In genomic region chr3:68467941-68468687, GRCm38 (mm10) we compare ENCODE assay signal across 8 mouse cellular contexts.
A peak's percentile ranks its signal among the peaks of the same experiment; 100 is the strongest.
DNase-seq lines count a peak whose midpoint lies in the region; ATAC-seq lines count a peak whose summit lies in the region.

No protein-coding gene starts in this region.

- peaks cover 11% of the 10 kb centered on the region for H3K27me3 ChIP-seq in megakaryocyte, embryonic 14.5 days (replicated peaks)

- ATAC-seq in megakaryocyte, adult 5-6 weeks (ENCODE audit: poor library complexity, severe bottlenecking), result no peak
- no peak for ATAC-seq in erythroblast, adult 5-6 weeks (replicated peaks; ENCODE audit: low FRiP score, poor library complexity, severe bottlenecking)

- DNase-seq in heart, postnatal 14 days, result peak; percentile 24 to 31
- DNase-seq in kidney, postnatal 4 days, result peak; percentile 39 to 65
- peak; percentile 45 for DNase-seq in retina, embryonic 14.5 days (ENCODE audit: low spot score)
- DNase-seq in spleen, adult 18-20 months, result no peak
- no peak for DNase-seq in gastrocnemius, adult 8-10 months (ENCODE audit: low spot score in 2 of 2)

- H3K4me1 ChIP-seq in megakaryocyte, embryonic 14.5 days, result peaks cover 31% of the 10 kb centered on the region

- peaks cover 4% of the 10 kb centered on the region for H3K9me3 ChIP-seq in megakaryocyte, embryonic 14.5 days

- peak overlapping the region; percentile 79 for H3K4me3 ChIP-seq in megakaryocyte, embryonic 14.5 days (replicated peaks)

- no peaks in the 10 kb centered on the region for H3K36me3 ChIP-seq in megakaryocyte, embryonic 14.5 days (replicated peaks; ENCODE audit: low read length)

- intact Hi-C loops in heart, postnatal 14 days (cut with DNase I), result loop anchor here (5.0 kb wide), 1 partner anchor 74 kb away; no protein-coding TSS in a partner anchor

Comparison
In these comparisons a context has a peak if more than half of its experiments do, and no peak if none do; other contexts are left out.
1. DNase-seq: peak in heart, postnatal 14 days (2 of 2), kidney, postnatal 4 days (2 of 2) and retina, embryonic 14.5 days (single experiment); none in spleen, adult 18-20 months (0 of 2) and gastrocnemius, adult 8-10 months (0 of 2).